Mouse (Mus musculus) urinary bladder, adult 18-20 months (tissue): Measurements from ENCODE around the gene Zfp575.

Experiments
- DNase-seq, 2 experiments: peaks; one replicate each; pipeline ENCODE4 v3.0.0; 2022; ENCODE audit warnings: low spot score in 2 of 2, mixed read lengths in 2 of 2

The Zfp575 gene

GRCm38 (mm10) chr7:24563837-24564206 is 23.6 kb downstream of the Zfp575 start:
- DNase-seq: no peak

DNA sequence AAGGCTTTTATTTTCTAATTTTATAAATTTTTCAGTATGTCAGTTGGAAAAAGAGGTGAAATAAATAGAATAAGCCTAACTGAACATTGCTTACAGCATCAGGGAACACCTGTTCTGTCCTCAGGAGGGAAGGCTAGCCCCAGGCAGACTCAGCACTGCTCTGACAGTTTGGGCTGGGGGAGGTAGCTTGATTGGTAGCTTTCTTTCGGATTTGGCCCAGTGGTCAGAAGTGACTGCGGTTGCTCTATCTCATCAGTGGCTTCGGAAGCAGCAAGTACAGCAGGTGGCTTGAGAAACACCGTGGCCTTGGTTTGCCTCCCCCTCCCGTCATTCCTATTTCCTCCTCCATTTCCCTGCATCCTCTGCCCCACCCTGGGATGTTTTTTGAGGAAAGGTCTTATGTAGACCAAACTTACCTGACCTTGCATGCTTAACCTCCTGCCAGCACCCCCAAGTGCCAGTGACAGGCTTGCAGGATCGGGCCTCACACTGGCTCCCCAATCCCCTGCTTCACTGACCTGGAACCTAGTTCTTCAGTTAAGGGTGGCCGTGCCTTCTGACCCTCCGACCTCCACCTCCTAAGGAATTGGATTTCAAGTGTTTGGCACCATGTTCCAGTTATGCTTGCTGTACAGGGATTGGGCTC is 24.1 kb downstream of the Zfp575 start:
- no peak for DNase-seq

- no peak for DNase-seq
These were observed 26.0 kb downstream of the Zfp575 start for GRCm38 (mm10) chr7:24561450-24561849.

DNA sequence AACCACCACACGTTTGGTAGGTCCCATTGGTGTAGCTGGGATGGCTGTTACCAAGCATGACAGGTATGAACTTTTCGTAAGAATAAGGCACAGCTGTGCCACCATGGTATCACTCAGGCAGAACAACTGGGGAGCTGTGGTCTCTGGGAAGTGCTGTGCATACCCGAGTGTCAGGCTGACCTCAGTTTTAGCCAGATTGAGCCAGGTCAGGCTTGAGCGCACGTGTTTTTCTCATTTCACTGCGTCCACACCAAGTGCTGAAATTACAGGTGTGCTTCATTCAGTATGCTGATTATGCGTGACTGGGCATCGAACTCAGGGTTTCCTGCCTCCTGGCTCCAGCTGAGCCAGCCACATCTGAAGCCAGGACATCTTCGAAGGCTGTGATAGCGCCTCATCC is 31.7 kb downstream of the Zfp575 start:
- no peak for DNase-seq

DNA sequence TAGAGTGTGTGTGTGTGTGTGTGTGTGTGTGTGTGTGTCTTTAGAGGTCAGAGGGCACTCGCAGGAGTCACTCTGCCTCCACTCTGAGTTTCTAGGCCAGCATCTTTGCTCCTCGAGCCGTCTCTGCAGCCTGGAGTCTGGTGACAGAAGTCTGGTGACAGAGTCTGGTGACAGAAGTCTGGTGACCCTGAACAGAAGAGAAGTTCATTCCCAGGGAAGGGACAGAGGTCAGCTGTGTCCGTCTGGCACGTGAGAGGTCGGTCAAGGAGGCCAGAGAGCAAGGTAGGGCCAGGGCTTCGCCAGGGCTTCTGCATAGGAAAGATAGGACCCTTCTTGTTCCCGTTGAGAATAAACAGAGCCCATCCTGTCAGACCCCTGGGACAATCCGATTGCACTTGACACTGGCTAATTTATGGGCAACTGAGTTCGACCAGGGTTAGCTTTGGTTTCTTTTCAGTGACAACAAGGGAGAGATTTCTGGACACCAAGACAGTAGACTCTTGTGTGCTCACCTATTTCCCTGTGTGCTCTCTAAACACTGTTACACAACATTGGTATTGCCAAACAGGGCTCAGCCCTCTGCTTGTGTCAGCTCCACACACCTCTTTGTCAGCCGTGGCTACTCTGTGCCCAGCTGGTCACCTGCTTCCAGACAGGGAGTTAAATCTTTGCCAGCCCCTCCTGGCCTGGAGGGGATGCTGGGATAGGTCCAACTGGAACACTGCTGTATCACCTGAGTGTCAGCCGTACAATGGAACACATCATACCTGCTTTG is 35.3 kb downstream of the Zfp575 start:
- no peak for DNase-seq

DNA sequence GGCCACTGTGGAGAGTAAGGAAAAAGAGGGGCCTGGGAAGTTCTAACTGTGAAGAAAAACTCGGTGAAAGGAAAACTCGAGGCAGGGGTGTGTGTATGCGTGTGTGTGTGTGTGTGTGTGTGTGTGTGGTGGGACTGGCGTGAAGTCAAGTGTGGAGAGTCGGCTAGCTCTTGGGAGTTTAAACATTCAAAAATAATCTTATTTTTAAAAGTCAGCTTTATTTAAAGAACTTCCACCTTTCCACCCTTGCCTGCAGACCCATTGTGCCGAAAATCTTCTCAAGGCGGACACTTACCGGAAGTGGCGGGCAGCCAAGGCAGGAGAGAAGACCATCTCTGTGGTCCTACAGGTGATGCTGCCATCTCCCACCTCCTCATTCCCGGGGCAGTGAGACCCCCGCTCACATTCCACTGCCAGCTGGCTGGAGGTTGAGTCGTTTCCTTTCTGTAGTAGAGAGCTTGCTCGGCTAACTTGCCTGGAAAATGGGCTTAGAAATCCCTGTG is 39.9 kb downstream of the Zfp575 start:
- DNase-seq: no peak

DNA sequence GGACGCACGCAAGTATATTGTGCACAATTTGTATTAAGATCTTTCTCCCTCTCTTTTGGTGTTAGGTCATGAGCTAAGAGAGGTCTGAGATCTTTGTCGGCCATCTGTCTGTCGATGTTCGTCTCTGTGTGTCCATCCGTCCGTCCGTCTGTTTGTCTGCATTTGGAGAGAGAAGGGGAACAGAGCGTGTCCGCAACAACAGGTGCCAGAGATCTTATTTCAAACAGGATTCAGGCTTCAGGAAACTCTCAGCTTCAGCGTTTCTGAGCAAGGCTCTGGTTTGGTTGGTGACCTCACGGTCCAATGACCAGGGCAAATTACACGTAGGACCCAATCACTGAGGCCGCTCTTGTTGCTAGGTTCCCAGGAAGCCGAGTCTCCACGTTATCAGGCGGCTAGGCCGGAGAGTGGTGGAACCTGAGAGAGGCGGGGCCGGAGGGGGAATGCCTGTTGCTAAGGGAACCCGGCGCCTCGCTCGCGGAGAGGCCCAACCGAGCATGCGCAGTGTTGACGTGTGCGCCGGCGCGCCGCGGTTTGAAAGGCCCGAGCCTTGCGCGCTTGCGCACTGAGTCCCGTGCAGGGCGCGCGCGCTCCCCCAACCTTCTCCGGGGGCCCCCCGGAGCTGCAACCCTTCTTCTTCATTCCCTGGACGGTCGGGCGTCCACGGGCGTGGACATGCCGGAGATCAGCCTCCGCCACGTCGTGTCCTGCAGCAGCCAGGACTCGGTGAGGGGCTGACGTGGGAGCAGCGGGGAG is 40.6 kb downstream of the Zfp575 start:
- DNase-seq: peak; percentile 97 to 100

- DNase-seq: peak; percentile 25 to 38
These were observed 41.3 kb downstream of the Zfp575 start, which contains the start of the genes Pinlyp and Xrcc1 for GRCm38 (mm10) chr7:24546068-24546614. Gene Pinlyp, minus strand, starts transcription at chr7:24546118. Gene Xrcc1, plus strand, starts transcription at chr7:24546289.

- no peak for DNase-seq
These were observed 42.9 kb downstream of the Zfp575 start for GRCm38 (mm10) chr7:24544506-24544905.

- DNase-seq: peak in 1 of 2 experiments; percentile 9
These were observed 47.8 kb downstream of the Zfp575 start for GRCm38 (mm10) chr7:24539686-24540085.

DNA sequence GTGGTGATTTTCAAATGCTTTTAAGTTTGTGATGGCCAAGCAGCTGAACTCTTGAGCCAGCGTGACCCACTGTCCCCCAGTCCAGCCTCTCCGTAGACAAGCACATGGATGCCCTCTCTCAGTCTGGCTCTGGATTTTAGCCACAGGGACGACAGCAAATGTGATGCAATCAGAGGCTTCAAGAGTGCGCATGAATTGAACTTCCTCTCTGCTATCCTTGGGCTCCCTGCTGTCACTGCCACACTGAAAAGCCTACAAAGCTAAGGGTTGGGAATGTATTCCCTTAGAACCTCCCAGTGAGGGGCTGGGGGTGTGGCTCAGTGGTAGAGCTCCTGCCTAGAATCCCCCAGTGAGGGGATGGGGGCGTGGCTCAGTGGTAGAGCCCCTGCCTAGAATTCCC is 48.7 kb downstream of the Zfp575 start:
- DNase-seq: no peak

DNA sequence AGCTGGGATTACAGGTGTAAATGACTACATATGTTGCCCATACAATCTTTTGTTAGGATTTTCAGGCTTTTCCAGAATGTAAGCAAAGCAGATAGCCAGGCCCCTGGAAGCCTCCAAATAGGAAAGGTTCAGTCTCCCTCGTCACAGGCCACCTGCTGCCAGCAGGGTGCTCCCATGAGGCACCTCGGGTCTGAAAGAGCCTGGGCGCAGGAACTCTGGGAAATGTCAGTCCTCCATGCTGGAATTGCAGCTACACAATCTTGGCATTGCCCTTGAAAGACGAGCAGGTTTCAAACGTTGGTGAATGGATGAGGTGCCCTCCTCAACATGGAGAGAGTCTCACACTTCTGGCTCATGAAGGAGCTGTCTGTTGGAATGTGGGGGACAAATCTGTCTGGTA is 49.3 kb downstream of the Zfp575 start:
- DNase-seq: no peak

GRCm38 (mm10) chr7:24537591-24537990 is 49.9 kb downstream of the Zfp575 start:
- DNase-seq: no peak

DNA sequence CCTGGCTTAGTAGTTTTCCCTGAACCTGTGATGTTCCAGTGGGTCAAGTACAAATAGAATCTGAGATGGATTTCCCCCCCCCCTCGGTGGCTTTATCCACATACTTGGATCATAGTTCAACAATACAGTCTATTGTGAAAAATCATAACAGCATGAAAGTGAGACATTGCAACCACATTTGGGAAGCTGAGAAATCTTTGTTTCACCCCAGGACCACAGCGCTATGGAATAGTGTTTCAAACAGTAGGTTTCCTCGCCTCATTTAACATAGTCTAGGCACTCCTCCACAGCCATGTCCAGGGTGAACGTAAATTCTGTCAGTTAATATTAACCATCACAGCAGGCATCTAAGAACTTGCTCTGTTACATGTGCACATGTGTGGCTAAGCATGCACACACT is 50.4 kb downstream of the Zfp575 start:
- DNase-seq: no peak

DNA sequence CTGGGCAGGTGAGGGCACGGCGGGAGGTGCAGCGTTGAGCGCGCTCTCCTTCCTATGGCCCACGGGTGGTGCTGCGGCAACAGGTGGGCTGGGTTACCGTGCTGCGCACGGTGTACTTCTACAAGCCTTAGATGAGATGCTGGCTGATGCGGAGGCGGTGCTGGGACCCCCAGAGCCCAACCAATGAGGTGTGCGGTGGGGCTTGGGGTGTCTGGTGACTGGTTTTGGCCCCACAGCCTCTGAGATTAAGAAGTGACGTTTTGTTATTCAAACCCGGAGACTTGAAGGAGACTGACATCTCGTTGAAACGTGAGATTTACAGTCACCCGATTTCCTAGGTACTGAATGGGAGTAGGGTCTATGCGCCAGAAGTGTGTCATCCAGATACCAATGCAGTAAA is 53.1 kb downstream of the Zfp575 start:
- DNase-seq: no peak
